Comparison of ENCODE assay signal across 9 mouse cellular contexts in the genomic region with DNA sequence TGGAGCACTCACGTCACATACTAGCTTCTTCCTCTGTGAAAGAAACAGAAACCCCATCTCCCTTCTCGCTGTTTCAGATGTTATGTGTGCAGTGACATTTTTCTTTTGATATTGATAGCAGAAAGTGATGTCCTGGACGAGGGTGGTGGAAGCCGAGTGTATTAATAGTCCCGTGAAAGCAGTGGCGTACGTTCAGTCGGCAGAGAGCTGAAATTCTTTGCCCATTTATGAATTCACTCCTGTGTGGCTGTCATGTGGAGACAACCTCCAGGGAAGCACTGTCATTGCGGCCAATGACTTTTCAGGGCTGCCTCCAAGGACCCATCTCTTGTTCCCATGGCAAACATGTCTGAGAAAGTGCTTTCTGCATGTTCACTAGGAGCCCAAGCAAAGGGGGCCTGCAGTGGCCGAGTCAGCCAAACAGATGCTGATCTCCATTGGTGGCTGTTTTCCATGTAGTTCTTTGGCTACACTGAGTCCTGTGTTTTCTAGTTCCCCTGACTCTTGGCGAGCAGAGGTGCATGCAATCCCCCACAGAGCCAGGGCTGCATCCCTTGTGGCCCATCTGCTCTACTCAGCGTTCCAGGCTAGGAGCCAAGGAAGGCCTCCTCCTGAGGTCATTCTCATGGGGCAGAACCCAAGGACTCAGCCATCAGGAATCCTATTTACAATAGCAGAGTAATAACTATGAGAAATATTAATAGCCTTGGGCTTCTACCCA. TPM values are rescaled to one million over a fixed set of nuclear protein-coding genes. Genes with fewer than 3 reads are reported as not detected.
A peak's percentile ranks its signal among the peaks of the same experiment; 100 is the strongest.
DNase-seq lines count a peak whose midpoint lies in the region; ATAC-seq and TF ChIP-seq lines count a peak whose summit lies in the region.
"Had no signal": no experiment of that assay in that cellular context is flagged by ENCODE, and none has a peak within 500 bp of the region (broad histone marks: within the 10 kb centered on the region; RNA-seq: fewer than 3 reads in every experiment).

No protein-coding gene starts in this region.

- no peak for TF ChIP-seq CTCF in liver, adult 2 months (IDR thresholded peaks at IDR 0.05; ENCODE audit: low read depth, low read length)

- peak; percentile 38 for DNase-seq in liver, adult 2 months (ENCODE audit: extremely low read depth, low read depth, low spot score)
- no peak for DNase-seq in liver, embryonic 11.5 days (ENCODE audit: low spot score)
- peak; percentile 75 for DNase-seq in cerebellum, postnatal 36 days
- DNase-seq in heart, postnatal 10 days: peak; percentile 80 to 82
- peak; percentile 22 to 37 for DNase-seq in layer of hippocampus, postnatal 25 days (ENCODE audit: extremely low spot score in 1 of 2, low spot score in 1 of 2)
- DNase-seq in right cerebral cortex, postnatal 10 days (ENCODE audit: low spot score in 2 of 2): peak; percentile 61 to 68
- DNase-seq in MN1 (ENCODE audit: low spot score): no peak

- WGBS in liver, adult 2 months: 76% methylated on average over 12 of the region's 12 CpGs
- WGBS in liver, embryonic 11.5 days: 79% methylated on average over 12 of the region's 12 CpGs
- 79% methylated on average over 12 of the region's 12 CpGs for WGBS in midbrain, embryonic 15.5 days

- no peaks in the 10 kb centered on the region for H3K4me1 ChIP-seq in liver, adult 2 months (ENCODE audit: control insufficient read depth, insufficient read depth, low read length)
- H3K4me1 ChIP-seq in liver, embryonic 11.5 days (replicated peaks; ENCODE audit: control insufficient read depth, insufficient read depth, low read length): no peaks in the 10 kb centered on the region
- H3K4me1 ChIP-seq in midbrain, embryonic 15.5 days: no peaks in the 10 kb centered on the region
- H3K4me1 ChIP-seq: neural tube, embryonic 12.5 days had no signal

- no peak overlapping the region for H3K9ac ChIP-seq in liver, adult 2 months (ENCODE audit: low read depth, low read length)
- H3K9ac ChIP-seq in liver, embryonic 11.5 days (ENCODE audit: low read depth, low read length): no peak overlapping the region
- H3K9ac ChIP-seq in midbrain, embryonic 15.5 days: no peak overlapping the region
- H3K9ac ChIP-seq: neural tube, embryonic 12.5 days had no signal

- no peak overlapping the region for H3K4me3 ChIP-seq in liver, adult 2 months (ENCODE audit: insufficient read depth, low read depth, low read length)
- no peak overlapping the region for H3K4me3 ChIP-seq in liver, embryonic 11.5 days (ENCODE audit: low read depth, low read length)
- H3K4me3 ChIP-seq in midbrain, embryonic 15.5 days: no peak overlapping the region
- H3K4me3 ChIP-seq: neural tube, embryonic 12.5 days had no signal

- no peak for ATAC-seq in liver, embryonic 11.5 days (replicated peaks; ENCODE audit: low FRiP score)
- no peak for ATAC-seq in midbrain, embryonic 15.5 days (replicated peaks)

- H3K36me3 ChIP-seq in liver, adult 2 months (ENCODE audit: control insufficient read depth, insufficient read depth, low read length): no peaks in the 10 kb centered on the region
- H3K36me3 ChIP-seq in liver, embryonic 11.5 days (ENCODE audit: control insufficient read depth, insufficient read depth, low read length): no peaks in the 10 kb centered on the region
- no peaks in the 10 kb centered on the region for H3K36me3 ChIP-seq in midbrain, embryonic 15.5 days (replicated peaks)
- H3K36me3 ChIP-seq: neural tube, embryonic 12.5 days had no signal

- TF ChIP-seq POLR2A in liver, adult 2 months (IDR thresholded peaks at IDR 0.05; ENCODE audit: extremely low read depth, insufficient read depth, low read length): no peak

- intact Hi-C loops in heart, postnatal 10 days (cut with DNase I): no loop called here

- H3K27ac ChIP-seq in liver, adult 2 months (replicated peaks; ENCODE audit: insufficient read depth, low read depth, low read length): no peak overlapping the region
- no peak overlapping the region for H3K27ac ChIP-seq in liver, embryonic 11.5 days (ENCODE audit: low read depth, low read length)
- no peak overlapping the region for H3K27ac ChIP-seq in midbrain, embryonic 15.5 days
- H3K27ac ChIP-seq: neural tube, embryonic 12.5 days had no signal

- no peak overlapping the region for H3K4me2 ChIP-seq in liver, embryonic 11.5 days
- H3K4me2 ChIP-seq in midbrain, embryonic 15.5 days: no peak overlapping the region
- H3K4me2 ChIP-seq: neural tube, embryonic 12.5 days had no signal

- no peaks in the 10 kb centered on the region for H3K79me2 ChIP-seq in liver, adult 2 months (ENCODE audit: control insufficient read depth, insufficient read depth, low read length)

- no peaks in the 10 kb centered on the region for H3K9me3 ChIP-seq in liver, embryonic 11.5 days (ENCODE audit: control insufficient read depth, low read length)
- H3K9me3 ChIP-seq in midbrain, embryonic 15.5 days: no peaks in the 10 kb centered on the region
- H3K9me3 ChIP-seq: neural tube, embryonic 12.5 days had no signal

- H3K27me3 ChIP-seq in liver, adult 2 months (ENCODE audit: control insufficient read depth, insufficient read depth, low read length): no peaks in the 10 kb centered on the region
- H3K27me3 ChIP-seq in liver, embryonic 11.5 days (replicated peaks; ENCODE audit: control insufficient read depth, insufficient read depth, low read length): no peaks in the 10 kb centered on the region
- no peaks in the 10 kb centered on the region for H3K27me3 ChIP-seq in midbrain, embryonic 15.5 days (replicated peaks)
- H3K27me3 ChIP-seq: neural tube, embryonic 12.5 days had no signal

RNA-seq across cellular contexts. Expression of a gene that starts 29.5 kb away (rescaled TPM):
- under 0.01 TPM in 1 of 2 replicates, not detected in the other for total RNA-seq in liver, adult 2 months (2014; rRNA removed)
- not detected in 2 replicates for polyA plus RNA-seq in liver, adult 2 months (2012; rRNA removed)
- polyA plus RNA-seq in liver, embryonic 11.5 days (2014; fragmentation: Nextera tagmentation; extraction: Ambion mirVana): not detected in 2 replicates
- total RNA-seq in heart, postnatal 10 days (2021): under 1 TPM in 1 of 2 experiments, not detected in 1; 0.17 TPM
- 1 to 10 TPM; 3.4 to 4.3 TPM for total RNA-seq in layer of hippocampus, postnatal 25 days (2021)
- polyA plus RNA-seq in midbrain, embryonic 15.5 days (2015; fragmentation: Nextera tagmentation; extraction: Ambion mirVana): 0.08 and 0.14 TPM in 2 replicates
- polyA plus RNA-seq: neural tube, embryonic 12.5 days had no signal

Comparison
In these comparisons a context has a peak if more than half of its experiments do, and no peak if none do; other contexts are left out.
1. DNase-seq: peak in liver, adult 2 months (single experiment), cerebellum, postnatal 36 days (2 of 2), heart, postnatal 10 days (2 of 2), layer of hippocampus, postnatal 25 days (2 of 2) and right cerebral cortex, postnatal 10 days (2 of 2); none in liver, embryonic 11.5 days (single experiment) and MN1 (single experiment).